Mouse (Mus musculus): ENCODE data around the gene Harbi1.

The Harbi1 gene

GRCm38 (mm10) chr2:91710272-91711234 lies at the start of gene Harbi1, which contains the start of gene Atg13:
Gene Harbi1 (plus strand): TSS chr2:91710852.
Gene Atg13 (minus strand): TSS chr2:91710576.
- peak; percentile 89 to 93 for DNase-seq

GRCm38 (mm10) chr2:91660981-91661380 lies 49.7 kb upstream of the Harbi1 start:
- no peak for DNase-seq

GRCm38 (mm10) chr2:91664780-91665179 lies 45.9 kb upstream of the Harbi1 start:
- DNase-seq: no peak

- no peak for DNase-seq
These were observed 44.2 kb upstream of the Harbi1 start for GRCm38 (mm10) chr2:91666386-91666910.

- DNase-seq: no peak
These were observed 42.9 kb upstream of the Harbi1 start for GRCm38 (mm10) chr2:91667747-91668146.

GRCm38 (mm10) chr2:91669326-91669725 lies 41.3 kb upstream of the Harbi1 start:
- no peak for DNase-seq

GRCm38 (mm10) chr2:91670038-91670437 lies 40.6 kb upstream of the Harbi1 start:
- no peak for DNase-seq

GRCm38 (mm10) chr2:91673587-91673986 lies 37.1 kb upstream of the Harbi1 start:
- DNase-seq: no peak

- no peak for DNase-seq
These were observed 35.8 kb upstream of the Harbi1 start for GRCm38 (mm10) chr2:91674895-91675294.

GRCm38 (mm10) chr2:91676420-91676819 lies 34.2 kb upstream of the Harbi1 start:
- DNase-seq: no peak

- DNase-seq: no peak
These were observed 33.7 kb upstream of the Harbi1 start for GRCm38 (mm10) chr2:91676961-91677360.

GRCm38 (mm10) chr2:91682850-91683249 lies 27.8 kb upstream of the Harbi1 start:
- peak in 1 of 2 experiments; percentile 32 for DNase-seq

GRCm38 (mm10) chr2:91683919-91684318 lies 26.7 kb upstream of the Harbi1 start:
- DNase-seq: peak in 1 of 2 experiments; percentile 27

GRCm38 (mm10) chr2:91689452-91689851 lies 21.2 kb upstream of the Harbi1 start:
- no peak for DNase-seq

GRCm38 (mm10) chr2:91695436-91696224 lies 15.0 kb upstream of the Harbi1 start:
- no peak for DNase-seq

GRCm38 (mm10) chr2:91696225-91696590 lies 14.4 kb upstream of the Harbi1 start:
- no peak for DNase-seq

GRCm38 (mm10) chr2:91699225-91699624 lies 11.4 kb upstream of the Harbi1 start:
- no peak for DNase-seq

- peak in 1 of 2 experiments; percentile 16 for DNase-seq
These were observed 9.3 kb upstream of the Harbi1 start for GRCm38 (mm10) chr2:91701366-91701765.

GRCm38 (mm10) chr2:91705736-91706135 lies 4.9 kb upstream of the Harbi1 start:
- DNase-seq: no peak

GRCm38 (mm10) chr2:91706456-91706855 lies 4.2 kb upstream of the Harbi1 start:
- DNase-seq: no peak

GRCm38 (mm10) chr2:91708361-91708760 lies 2.3 kb upstream of the Harbi1 start:
- DNase-seq: no peak

- DNase-seq: no peak
These were observed 739 bp downstream of the Harbi1 start for GRCm38 (mm10) chr2:91711256-91711925.

- no peak for DNase-seq
These were observed 4.3 kb downstream of the Harbi1 start for GRCm38 (mm10) chr2:91714921-91715320.

All from cerebellum, postnatal 36 days (tissue).